In genomic region chr8:122445203-122445602, GRCm38 (mm10) we compare ENCODE assay signal across 9 mouse cellular contexts. TPM values are rescaled to one million over a fixed set of nuclear protein-coding genes. Genes with fewer than 3 reads are reported as not detected.
DNase-seq lines count a peak whose midpoint lies in the region; ATAC-seq and TF ChIP-seq lines count a peak whose summit lies in the region.
"Had no signal": no experiment of that assay in that cellular context is flagged by ENCODE, and none has a peak within 500 bp of the region (broad histone marks: within the 10 kb centered on the region; RNA-seq: fewer than 3 reads in every experiment).

No protein-coding gene starts in this region.

- TF ChIP-seq CTCF in liver, adult 2 months (IDR thresholded peaks at IDR 0.05; ENCODE audit: low read depth, low read length): peak; percentile 24; the same call in 1 of the 2 replicates

- H3K36me3 ChIP-seq in liver, adult 2 months (ENCODE audit: control insufficient read depth, insufficient read depth, low read length): no peaks in the 10 kb centered on the region
- H3K36me3 ChIP-seq in midbrain, embryonic 15.5 days (replicated peaks): no peaks in the 10 kb centered on the region

- H3K27me3 ChIP-seq in liver, adult 2 months (ENCODE audit: control insufficient read depth, insufficient read depth, low read length): no peaks in the 10 kb centered on the region
- H3K27me3 ChIP-seq in midbrain, embryonic 15.5 days (replicated peaks): no peaks in the 10 kb centered on the region

- H3K9me3 ChIP-seq in midbrain, embryonic 15.5 days: no peaks in the 10 kb centered on the region

- no peak overlapping the region for H3K4me3 ChIP-seq in liver, adult 2 months (ENCODE audit: insufficient read depth, low read depth, low read length)
- H3K4me3 ChIP-seq in midbrain, embryonic 15.5 days: peak overlapping the region; percentile 78; the same call in 1 of the 2 replicates

- peak overlapping the region; percentile 72 for H3K4me2 ChIP-seq in midbrain, embryonic 15.5 days

- WGBS in liver, adult 2 months: 70% methylated on average over 3 of the region's 3 CpGs
- 69% methylated on average over 3 of the region's 3 CpGs for WGBS in midbrain, embryonic 15.5 days

- H3K9ac ChIP-seq in liver, adult 2 months (ENCODE audit: low read depth, low read length): no peak overlapping the region
- no peak overlapping the region for H3K9ac ChIP-seq in midbrain, embryonic 15.5 days

- H3K27ac ChIP-seq in liver, adult 2 months (replicated peaks; ENCODE audit: insufficient read depth, low read depth, low read length): no peak overlapping the region
- H3K27ac ChIP-seq in midbrain, embryonic 15.5 days: peak overlapping the region; percentile 98; the same call in 1 of the 2 replicates

- no peak for ATAC-seq in midbrain, embryonic 15.5 days (replicated peaks)

- no peak for TF ChIP-seq POLR2A in liver, adult 2 months (IDR thresholded peaks at IDR 0.05; ENCODE audit: extremely low read depth, insufficient read depth, low read length)

- H3K79me2 ChIP-seq in liver, adult 2 months (ENCODE audit: control insufficient read depth, insufficient read depth, low read length): no peaks in the 10 kb centered on the region

- DNase-seq in cerebellum, adult 9-11 months: peak; percentile 24
- DNase-seq in cerebellum, adult 18-20 months: no peak
- no peak for DNase-seq in liver, adult 2 months (ENCODE audit: extremely low read depth, low read depth, low spot score)
- no peak for DNase-seq in liver
- DNase-seq in heart, postnatal 4 days: peak; percentile 33
- no peak for DNase-seq in retina, embryonic 14.5 days (ENCODE audit: low spot score)
- no peak for DNase-seq in frontal cortex, postnatal 14 days (ENCODE audit: low spot score in 2 of 2)
- DNase-seq: kidney, adult 18-20 months had no signal

- H3K4me1 ChIP-seq in liver, adult 2 months (ENCODE audit: control insufficient read depth, insufficient read depth, low read length): peaks cover 5% of the 10 kb centered on the region
- peaks cover 30% of the 10 kb centered on the region for H3K4me1 ChIP-seq in midbrain, embryonic 15.5 days

RNA-seq across cellular contexts. Expression of gene Mvd, which starts 2.0 kb away (rescaled TPM):
- 15.3 and 20.9 TPM in 2 replicates for total RNA-seq in liver, adult 2 months (2014; rRNA removed)
- 68.7 and 71.4 TPM in 2 replicates for polyA plus RNA-seq in liver, adult 2 months (2012; rRNA removed)
- total RNA-seq in heart, postnatal 4 days (2021): 1 to 10 TPM; 8.0 to 8.4 TPM
- 62.3 and 68.3 TPM in 2 replicates for polyA plus RNA-seq in midbrain, embryonic 15.5 days (2015; fragmentation: Nextera tagmentation; extraction: Ambion mirVana)

RNA-seq across cellular contexts. Expression of gene Cyba, which starts 12.5 kb away (rescaled TPM):
- 13.9 and 23.4 TPM in 2 replicates for total RNA-seq in liver, adult 2 months (2014; rRNA removed)
- polyA plus RNA-seq in liver, adult 2 months (2012; rRNA removed): 24.4 and 34.2 TPM in 2 replicates
- 10 to 100 TPM; 59.7 to 69.2 TPM for total RNA-seq in heart, postnatal 4 days (2021)
- 33.6 and 35.1 TPM in 2 replicates for polyA plus RNA-seq in midbrain, embryonic 15.5 days (2015; fragmentation: Nextera tagmentation; extraction: Ambion mirVana)

RNA-seq across cellular contexts. Expression of gene Snai3, which starts 15.3 kb away (rescaled TPM):
- not detected in 2 replicates for total RNA-seq in liver, adult 2 months (2014; rRNA removed)
- polyA plus RNA-seq in liver, adult 2 months (2012; rRNA removed): 0.44 and 0.46 TPM in 2 replicates
- total RNA-seq in heart, postnatal 4 days (2021): under 1 TPM; 0.55 to 0.63 TPM
- polyA plus RNA-seq in midbrain, embryonic 15.5 days (2015; fragmentation: Nextera tagmentation; extraction: Ambion mirVana): not detected in 2 replicates

RNA-seq across cellular contexts. Expression of gene Il17c, which starts 23.4 kb away (rescaled TPM):
- total RNA-seq in liver, adult 2 months (2014; rRNA removed): not detected in 2 replicates
- polyA plus RNA-seq in liver, adult 2 months (2012; rRNA removed): not detected in 2 replicates
- total RNA-seq in heart, postnatal 4 days (2021): not detected
- 0.26 TPM in 1 of 2 replicates, not detected in the other for polyA plus RNA-seq in midbrain, embryonic 15.5 days (2015; fragmentation: Nextera tagmentation; extraction: Ambion mirVana)

RNA-seq across cellular contexts. Expression of gene Rnf166, which starts 30.7 kb away (rescaled TPM):
- 5.3 and 6.8 TPM in 2 replicates for total RNA-seq in liver, adult 2 months (2014; rRNA removed)
- 22.8 and 24.2 TPM in 2 replicates for polyA plus RNA-seq in liver, adult 2 months (2012; rRNA removed)
- 10 to 100 TPM; 24.3 to 27.4 TPM for total RNA-seq in heart, postnatal 4 days (2021)
- polyA plus RNA-seq in midbrain, embryonic 15.5 days (2015; fragmentation: Nextera tagmentation; extraction: Ambion mirVana): 34.3 and 41.5 TPM in 2 replicates

Comparison
In these comparisons a context has a peak if more than half of its experiments do, and no peak if none do; other contexts are left out.
1. DNase-seq: peak in cerebellum, adult 9-11 months (single experiment) and heart, postnatal 4 days (single experiment); none in cerebellum, adult 18-20 months (0 of 2), liver, adult 2 months (single experiment), liver (single experiment), retina, embryonic 14.5 days (single experiment) and frontal cortex, postnatal 14 days (0 of 2).